Mouse (Mus musculus): ENCODE measurements at regions not wholly inside any gene's neighbourhood (a gene's known extent, or its start where the extent isn't known, plus 50 kb on each side); places are given as distances from the start of the nearest gene placed in this dataset.

DNA sequence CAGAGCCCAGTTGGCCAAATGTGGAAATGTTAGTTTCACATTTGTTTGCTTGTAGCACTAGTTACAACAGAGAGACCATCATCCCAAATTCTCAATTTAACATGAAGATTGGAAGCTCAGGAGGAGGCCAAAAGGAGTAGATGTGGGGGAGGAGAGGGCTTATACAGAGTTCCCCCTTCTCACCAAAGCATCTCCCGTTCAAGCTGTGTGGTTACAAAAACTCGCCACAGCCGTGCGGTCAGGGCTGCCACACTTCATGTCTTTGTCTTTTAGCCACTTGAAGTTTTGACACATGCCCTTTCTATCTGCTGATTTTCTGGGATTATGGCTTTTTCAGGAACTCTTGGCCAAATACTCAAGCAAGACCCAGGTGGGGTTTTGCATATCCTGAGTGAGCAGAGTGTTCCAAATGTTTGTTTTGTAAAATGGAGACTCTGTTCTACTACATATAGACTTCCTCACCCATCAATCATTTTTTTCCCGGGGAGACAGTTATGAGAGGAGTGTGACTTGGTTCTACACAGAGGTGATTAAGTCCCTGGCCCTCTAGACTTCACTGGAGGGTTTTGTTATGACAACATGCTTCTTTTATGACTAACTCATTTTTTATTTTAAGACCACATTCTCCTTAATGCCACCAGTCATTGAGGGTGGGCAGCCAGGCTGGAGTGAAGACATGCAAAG lies 605.4 kb upstream of the Sall1 start:
- TF ChIP-seq CTCF (IDR thresholded peaks at IDR 0.05; ENCODE audit: borderline replicate concordance, insufficient read depth, low read length), result no peak
- TF ChIP-seq POLR2A (IDR thresholded peaks at IDR 0.05; ENCODE audit: low read depth, low read length), result no peak
